In the genomic region with DNA sequence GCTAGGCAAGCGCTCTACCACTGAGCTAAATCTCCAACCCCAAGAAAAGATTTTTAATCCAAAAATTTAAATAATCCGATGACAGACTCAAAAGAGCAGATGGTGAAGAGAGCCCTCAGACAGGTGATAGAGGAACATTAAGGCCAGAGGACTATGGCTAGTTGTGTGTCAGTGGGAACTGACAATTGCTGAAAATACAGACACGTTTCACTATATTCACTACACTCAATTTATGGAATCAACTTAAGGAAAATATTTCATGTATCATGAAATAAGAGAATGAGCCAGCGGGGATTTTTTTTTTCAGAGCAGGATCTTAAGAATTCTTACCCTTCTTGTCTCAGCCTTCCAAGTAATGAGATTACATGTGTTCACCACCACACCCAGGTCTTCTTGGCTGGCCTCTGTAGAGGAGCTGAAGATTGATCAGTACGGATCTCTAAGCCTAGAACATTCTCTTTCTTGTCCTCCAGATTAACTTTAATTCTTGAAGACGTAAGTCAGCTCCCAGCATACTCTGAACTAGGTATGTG, we compare ENCODE assay signal across 8 mouse cellular contexts. TPM values are rescaled to one million over a fixed set of nuclear protein-coding genes. Genes with fewer than 3 reads are reported as not detected.
DNase-seq lines count a peak whose midpoint lies in the region; ATAC-seq lines count a peak whose summit lies in the region.

No protein-coding gene starts in this region.

- 59% methylated on average over 6 of the region's 6 CpGs for WGBS in forebrain, embryonic 10.5 days
- WGBS in stomach, embryonic 16.5 days: 34% methylated on average over 6 of the region's 6 CpGs

- H3K36me3 ChIP-seq in forebrain, embryonic 10.5 days (replicated peaks): peaks cover 7% of the 10 kb centered on the region
- H3K36me3 ChIP-seq in stomach, embryonic 16.5 days (ENCODE audit: control insufficient read depth, insufficient read depth, low read length): no peaks in the 10 kb centered on the region

- H3K4me3 ChIP-seq in forebrain, embryonic 10.5 days: peak overlapping the region; percentile 98
- H3K4me3 ChIP-seq in stomach, embryonic 16.5 days (replicated peaks; ENCODE audit: low read length): peak overlapping the region; percentile 97

- no peaks in the 10 kb centered on the region for H3K27me3 ChIP-seq in forebrain, embryonic 10.5 days (ENCODE audit: poor library complexity, severe bottlenecking)
- H3K27me3 ChIP-seq in stomach, embryonic 16.5 days (ENCODE audit: control insufficient read depth, insufficient read depth, low read length): no peaks in the 10 kb centered on the region

- peak overlapping the region; percentile 67 for H3K4me2 ChIP-seq in stomach, embryonic 16.5 days (ENCODE audit: low read depth, low read length)

- peaks cover 37% of the 10 kb centered on the region for H3K4me1 ChIP-seq in forebrain, embryonic 10.5 days
- H3K4me1 ChIP-seq in stomach, embryonic 16.5 days (ENCODE audit: control insufficient read depth, insufficient read depth, low read length): peaks cover 18% of the 10 kb centered on the region

- peak overlapping the region; percentile 99 for H3K9ac ChIP-seq in stomach, embryonic 16.5 days (ENCODE audit: low read length)

- ATAC-seq in stomach, embryonic 16.5 days (ENCODE audit: insufficient read depth, low FRiP score): no peak

- H3K9me3 ChIP-seq in forebrain, embryonic 10.5 days: no peaks in the 10 kb centered on the region
- H3K9me3 ChIP-seq in stomach, embryonic 16.5 days (replicated peaks; ENCODE audit: control insufficient read depth, low read length): no peaks in the 10 kb centered on the region

- DNase-seq in retina, postnatal 1 day: peak; percentile 27
- DNase-seq in retina, embryonic 14.5 days (ENCODE audit: low spot score): no peak
- DNase-seq in forebrain, embryonic 10.5 days (ENCODE audit: extremely low spot score, low spot score): no peak
- peak; percentile 53 for DNase-seq in liver
- DNase-seq in urinary bladder, postnatal 14 days (ENCODE audit: low spot score): no peak
- DNase-seq in spleen, postnatal 4 days (ENCODE audit: low spot score in 2 of 2): no peak
- DNase-seq in thymus, postnatal 0 days (ENCODE audit: low spot score): no peak

- peak overlapping the region; percentile 99 for H3K27ac ChIP-seq in forebrain, embryonic 10.5 days
- peak overlapping the region; percentile 99 for H3K27ac ChIP-seq in stomach, embryonic 16.5 days (ENCODE audit: low read length)

RNA-seq across cellular contexts. Expression of gene Brd4, which starts 0.7 kb away (rescaled TPM):
- 112 and 113 TPM in 2 replicates for polyA plus RNA-seq in forebrain, embryonic 10.5 days (2016; fragmentation: Nextera tagmentation; extraction: Ambion mirVana)
- 51.7 and 58.0 TPM in 2 replicates for polyA plus RNA-seq in stomach, embryonic 16.5 days (2015; fragmentation: Nextera tagmentation; extraction: Ambion mirVana)
- polyA plus RNA-seq in thymus, postnatal 0 days (2015; fragmentation: Nextera tagmentation; extraction: Ambion mirVana): 53.3 and 60.7 TPM in 2 replicates

RNA-seq across cellular contexts. Expression of gene Akap8, which starts 35.8 kb away (rescaled TPM):
- polyA plus RNA-seq in forebrain, embryonic 10.5 days (2016; fragmentation: Nextera tagmentation; extraction: Ambion mirVana): 144 and 147 TPM in 2 replicates
- 94.7 and 98.8 TPM in 2 replicates for polyA plus RNA-seq in stomach, embryonic 16.5 days (2015; fragmentation: Nextera tagmentation; extraction: Ambion mirVana)
- 73.0 and 82.9 TPM in 2 replicates for polyA plus RNA-seq in thymus, postnatal 0 days (2015; fragmentation: Nextera tagmentation; extraction: Ambion mirVana)

Comparison
In these comparisons a context has a peak if more than half of its experiments do, and no peak if none do; other contexts are left out.
1. DNase-seq: peak in retina, postnatal 1 day (single experiment) and liver (single experiment); none in retina, embryonic 14.5 days (single experiment), forebrain, embryonic 10.5 days (single experiment), urinary bladder, postnatal 14 days (single experiment), spleen, postnatal 4 days (0 of 2) and thymus, postnatal 0 days (single experiment).